Mouse (Mus musculus) heart, embryonic 15.5 days (tissue): ENCODE data around the gene Olfr159. TPM values are rescaled to one million over a fixed set of nuclear protein-coding genes. Genes with fewer than 3 reads are reported as not detected.

ENCODE experiments used
- polyA plus RNA-seq: library from polyadenylated mRNA; unstranded; fragments of >200 nt; fragmentation: Nextera tagmentation; extraction: Ambion mirVana; gene quantifications from 2 replicates; pipeline ENCODE4 v1.2.1, GENCODE M21; 2015

The Olfr159 gene
- polyA plus RNA-seq, 1 experiment from 2014 or later = not detected

Other genes starting within 250 kb of the Olfr159 start
- 159 and 177 TPM in 2 replicates for gene Tpm2, start 247.2 kb downstream of the Olfr159 start, polyA plus RNA-seq
- 53.1 and 61.3 TPM in 2 replicates for gene Creb3, start 208.7 kb downstream of the Olfr159 start, polyA plus RNA-seq
- gene Tln1, start 208.3 kb downstream of the Olfr159 start, polyA plus RNA-seq = 76.3 and 77.6 TPM in 2 replicates
- gene Rgp1, start 192.3 kb downstream of the Olfr159 start, polyA plus RNA-seq = 14.6 and 22.0 TPM in 2 replicates
- 17.5 and 22.2 TPM in 2 replicates for gene Gba2, start 192.1 kb downstream of the Olfr159 start, polyA plus RNA-seq
- gene Msmp, start 186.5 kb downstream of the Olfr159 start, polyA plus RNA-seq = 0.20 and 1.5 TPM in 2 replicates
- gene Npr2, start 139.1 kb downstream of the Olfr159 start, polyA plus RNA-seq = 6.7 and 10.8 TPM in 2 replicates
- gene Spag8, start 117.4 kb downstream of the Olfr159 start, polyA plus RNA-seq = 0.30 and 0.77 TPM in 2 replicates
- gene Hint2, start 114.5 kb downstream of the Olfr159 start, polyA plus RNA-seq = 150 and 188 TPM in 2 replicates
- 3.8 and 4.6 TPM in 2 replicates for gene Tmem8b, start 102.0 kb downstream of the Olfr159 start, polyA plus RNA-seq
- 1.6 and 4.0 TPM in 2 replicates for gene Fam221b, start 101.9 kb downstream of the Olfr159 start, polyA plus RNA-seq
- gene Olfr70, start 70.2 kb downstream of the Olfr159 start, polyA plus RNA-seq = not detected in 2 replicates
- gene Olfr71, start 60.8 kb downstream of the Olfr159 start, polyA plus RNA-seq = not detected in 2 replicates
- 1.1 and 1.5 TPM in 2 replicates for gene Hrct1, start 43.8 kb downstream of the Olfr159 start, polyA plus RNA-seq
- 0.31 and 0.42 TPM in 2 replicates for gene Spaar, start 41.0 kb downstream of the Olfr159 start, polyA plus RNA-seq
- gene Olfr156, start 52.9 kb upstream of the Olfr159 start, polyA plus RNA-seq = not detected in 2 replicates
- gene Olfr157, start 69.2 kb upstream of the Olfr159 start, polyA plus RNA-seq = not detected in 2 replicates
- gene Olfr155, start 80.6 kb upstream of the Olfr159 start, polyA plus RNA-seq = not detected in 2 replicates
- gene Reck, start 104.5 kb upstream of the Olfr159 start, polyA plus RNA-seq = 8.1 and 12.3 TPM in 2 replicates
- gene Glipr2, start 186.4 kb upstream of the Olfr159 start, polyA plus RNA-seq = 44.3 and 53.2 TPM in 2 replicates
- not detected in 2 replicates for gene Ccin, start 212.5 kb upstream of the Olfr159 start, polyA plus RNA-seq
- gene Clta, start 233.4 kb upstream of the Olfr159 start, polyA plus RNA-seq = 130 and 146 TPM in 2 replicates